Mouse (Mus musculus): ENCODE data around the gene Trp53bp2. TPM values are rescaled to one million over a fixed set of nuclear protein-coding genes. Genes with fewer than 3 reads are reported as not detected.

Gene Trp53bp2
- polyA plus RNA-seq, 1 experiment from 2014 or later = 42.5 TPM

GRCm38 (mm10) chr1:182489803-182490452 is 81.0 kb downstream of the Trp53bp2 start:
- ATAC-seq (replicated peaks; ENCODE audit: insufficient number of reproducible peaks, low FRiP score, low TSS enrichment, low read depth) = peak; percentile 91
- H3K27ac ChIP-seq (replicated peaks; ENCODE audit: low read depth, low read length) = no peak overlapping the region
- H3K4me2 ChIP-seq (ENCODE audit: low read depth, low read length) = peak overlapping the region; percentile 32
- whole genome bisulfite sequencing = 10% methylated on average over 21 of the region's 21 CpGs
- no peaks in the 10 kb centered on the region for H3K27me3 ChIP-seq (ENCODE audit: control insufficient read depth, insufficient read depth, low read length)
- no peaks in the 10 kb centered on the region for H3K4me1 ChIP-seq (ENCODE audit: control insufficient read depth, insufficient read depth, low read length)
- H3K36me3 ChIP-seq (replicated peaks; ENCODE audit: control insufficient read depth, insufficient read depth, low read depth, low read length) = peaks cover 4% of the 10 kb centered on the region
- DNase-seq (ENCODE audit: low spot score) = peak; percentile 91
- no peak overlapping the region for H3K4me3 ChIP-seq (ENCODE audit: low read depth, low read length)
- no peak overlapping the region for H3K9ac ChIP-seq (replicated peaks; ENCODE audit: low read length)
- H3K9me3 ChIP-seq (replicated peaks; ENCODE audit: control insufficient read depth, low read length) = no peaks in the 10 kb centered on the region

DNA sequence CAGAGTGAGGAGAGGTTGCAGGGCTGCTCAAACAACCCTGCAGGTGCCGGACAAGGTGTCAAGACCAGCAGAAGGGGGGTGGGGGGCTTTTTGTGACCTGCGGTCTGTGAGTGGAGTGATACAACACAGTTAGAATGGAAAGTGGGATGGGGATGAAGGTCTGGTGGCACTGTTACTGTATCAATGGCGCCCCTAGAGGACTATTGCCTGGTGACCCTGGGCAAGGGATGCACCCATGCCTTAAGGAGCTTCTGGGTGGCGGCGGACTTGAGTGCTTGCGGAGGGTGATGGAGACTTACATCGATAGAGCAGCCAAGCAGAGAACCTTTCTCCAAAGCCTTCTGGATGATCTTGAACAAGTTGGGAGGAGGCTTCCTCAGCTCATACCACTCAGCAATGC is 81.6 kb downstream of the Trp53bp2 start:
- ATAC-seq (replicated peaks; ENCODE audit: insufficient number of reproducible peaks, low FRiP score, low TSS enrichment, low read depth) (no peak), DNase-seq (ENCODE audit: low spot score) (no peak)
- no peaks in the 10 kb centered on the region for H3K27me3 ChIP-seq (ENCODE audit: control insufficient read depth, insufficient read depth, low read length)
- H3K4me2 ChIP-seq (ENCODE audit: low read depth, low read length) = no peak overlapping the region
- no peaks in the 10 kb centered on the region for H3K9me3 ChIP-seq (replicated peaks; ENCODE audit: control insufficient read depth, low read length)
- no peaks in the 10 kb centered on the region for H3K4me1 ChIP-seq (ENCODE audit: control insufficient read depth, insufficient read depth, low read length)
- no peak overlapping the region for H3K4me3 ChIP-seq (ENCODE audit: low read depth, low read length)
- WGBS = 85% methylated on average over 7 of the region's 7 CpGs
- no peak overlapping the region for H3K9ac ChIP-seq (replicated peaks; ENCODE audit: low read length)
- H3K36me3 ChIP-seq (replicated peaks; ENCODE audit: control insufficient read depth, insufficient read depth, low read depth, low read length) = peaks cover 4% of the 10 kb centered on the region
- H3K27ac ChIP-seq (replicated peaks; ENCODE audit: low read depth, low read length) = no peak overlapping the region

DNA sequence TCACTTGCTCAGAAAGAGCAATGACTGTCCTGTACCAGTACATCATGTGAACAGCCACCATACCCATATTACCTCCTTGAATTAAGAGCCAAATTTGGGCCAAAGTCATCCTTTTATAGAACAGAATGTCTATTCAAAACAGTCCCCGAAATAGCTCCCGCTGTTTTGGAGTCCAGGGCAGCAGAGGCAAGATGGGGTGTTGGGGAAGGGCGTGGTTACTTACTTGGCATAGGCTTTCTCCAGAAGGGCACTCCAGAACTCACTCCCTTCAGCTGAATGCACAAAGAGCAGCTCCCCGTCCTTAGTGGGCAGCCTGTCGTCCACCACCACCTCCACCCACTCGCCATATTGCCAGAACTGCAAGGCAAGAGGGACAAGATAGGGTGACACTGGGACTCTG is 82.9 kb downstream of the Trp53bp2 start:
- ATAC-seq (replicated peaks; ENCODE audit: insufficient number of reproducible peaks, low FRiP score, low TSS enrichment, low read depth) (no peak), DNase-seq (ENCODE audit: low spot score) (no peak)
- 87% methylated on average over 6 of the region's 6 CpGs for WGBS
- no peak overlapping the region for H3K4me2 ChIP-seq (ENCODE audit: low read depth, low read length)
- no peak overlapping the region for H3K4me3 ChIP-seq (ENCODE audit: low read depth, low read length)
- no peaks in the 10 kb centered on the region for H3K27me3 ChIP-seq (ENCODE audit: control insufficient read depth, insufficient read depth, low read length)
- no peaks in the 10 kb centered on the region for H3K4me1 ChIP-seq (ENCODE audit: control insufficient read depth, insufficient read depth, low read length)
- H3K27ac ChIP-seq (replicated peaks; ENCODE audit: low read depth, low read length) = no peak overlapping the region
- H3K9me3 ChIP-seq (replicated peaks; ENCODE audit: control insufficient read depth, low read length) = no peaks in the 10 kb centered on the region
- no peak overlapping the region for H3K9ac ChIP-seq (replicated peaks; ENCODE audit: low read length)
- 0 out of 2 replicates have a peak, but pooled peaks cover 2% of the 10 kb centered on the region for H3K36me3 ChIP-seq (replicated peaks; ENCODE audit: control insufficient read depth, insufficient read depth, low read depth, low read length)

DNA sequence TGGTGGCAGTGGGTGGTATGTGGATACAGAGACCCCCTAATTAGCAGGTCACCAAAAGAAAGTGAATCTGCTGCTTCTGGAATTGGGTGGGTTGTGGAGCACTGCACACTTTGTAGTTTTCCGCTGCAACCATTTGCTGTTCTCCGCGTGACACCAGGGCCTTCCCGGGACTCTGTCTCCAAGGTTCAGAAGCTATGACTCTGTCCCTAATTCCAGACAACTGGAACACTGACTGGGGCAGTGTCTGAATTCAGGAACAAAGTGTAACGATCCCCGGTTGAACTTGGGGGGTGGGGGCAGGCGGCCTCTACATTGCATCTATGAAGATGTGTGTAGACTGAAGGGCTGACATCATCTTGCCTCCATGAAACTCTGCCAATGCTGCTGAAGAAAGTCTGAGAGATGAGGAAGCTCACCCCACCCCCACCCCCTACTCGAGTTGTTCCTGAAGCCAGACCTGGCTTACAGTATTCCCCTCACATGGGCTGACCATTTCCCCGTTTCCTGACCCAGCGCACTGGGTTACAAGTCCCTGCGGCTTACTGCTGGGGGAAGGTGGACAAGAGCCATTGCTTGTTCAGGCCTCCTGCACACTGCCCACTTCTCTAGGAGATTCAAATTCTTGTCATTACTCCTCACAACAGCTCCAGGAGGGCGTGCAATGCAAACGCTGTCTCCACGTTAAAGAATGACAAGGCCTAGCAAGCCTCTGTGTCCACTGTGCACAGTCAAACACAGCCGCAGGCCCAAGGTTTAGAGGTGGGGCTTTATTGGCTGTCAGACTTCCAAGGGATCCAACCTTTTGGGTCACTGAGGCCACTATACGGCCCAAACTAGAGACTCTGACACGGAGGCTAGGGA is 85.5 kb downstream of the Trp53bp2 start:
- Histone ChIP-seq H3K9me3 (replicated peaks; ENCODE audit: control insufficient read depth, low read length) (no peaks in the 10 kb centered on the region), H3K27ac (replicated peaks; ENCODE audit: low read depth, low read length) (no peak overlapping the region), H3K4me1 (ENCODE audit: control insufficient read depth, insufficient read depth, low read length) (no peaks in the 10 kb centered on the region), H3K36me3 (replicated peaks; ENCODE audit: control insufficient read depth, insufficient read depth, low read depth, low read length) (no peaks in the 10 kb centered on the region), H3K4me3 (ENCODE audit: low read depth, low read length) (no peak overlapping the region), H3K4me2 (ENCODE audit: low read depth, low read length) (no peak overlapping the region), H3K27me3 (ENCODE audit: control insufficient read depth, insufficient read depth, low read length) (no peaks in the 10 kb centered on the region), H3K9ac (replicated peaks; ENCODE audit: low read length) (no peak overlapping the region)
- no peak for DNase-seq (ENCODE audit: low spot score)
- ATAC-seq (replicated peaks; ENCODE audit: insufficient number of reproducible peaks, low FRiP score, low TSS enrichment, low read depth) = no peak
- 75% methylated on average over 17 of the region's 17 CpGs for WGBS

DNA sequence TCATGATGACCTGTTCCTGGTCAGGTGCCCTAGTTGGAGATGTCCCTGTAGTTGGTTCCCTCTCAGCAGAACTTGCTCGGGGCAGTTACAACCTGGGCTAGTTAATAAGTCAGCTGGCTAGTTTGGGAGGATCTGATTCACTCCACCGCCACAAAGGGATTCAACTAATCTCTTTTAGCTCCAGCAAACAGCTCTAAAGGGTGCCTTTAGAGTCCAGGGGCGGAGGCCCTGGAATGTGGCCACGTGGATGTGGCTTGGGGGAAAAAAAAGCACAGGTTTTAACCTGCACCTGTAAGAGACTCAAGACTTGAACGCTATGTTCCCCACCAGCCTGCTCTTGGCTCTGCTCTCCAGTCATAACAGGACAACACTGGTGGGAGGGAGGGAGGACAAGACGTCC is 87.7 kb downstream of the Trp53bp2 start:
- no peaks in the 10 kb centered on the region for H3K4me1 ChIP-seq (ENCODE audit: control insufficient read depth, insufficient read depth, low read length)
- no peaks in the 10 kb centered on the region for H3K27me3 ChIP-seq (ENCODE audit: control insufficient read depth, insufficient read depth, low read length)
- no peaks in the 10 kb centered on the region for H3K9me3 ChIP-seq (replicated peaks; ENCODE audit: control insufficient read depth, low read length)
- H3K4me2 ChIP-seq (ENCODE audit: low read depth, low read length) = no peak overlapping the region
- peak; percentile 17 for DNase-seq (ENCODE audit: low spot score)
- WGBS = 50% methylated on average over 6 of the region's 6 CpGs
- H3K9ac ChIP-seq (replicated peaks; ENCODE audit: low read length) = no peak overlapping the region
- no peaks in the 10 kb centered on the region for H3K36me3 ChIP-seq (replicated peaks; ENCODE audit: control insufficient read depth, insufficient read depth, low read depth, low read length)
- no peak overlapping the region for H3K4me3 ChIP-seq (ENCODE audit: low read depth, low read length)
- no peak overlapping the region for H3K27ac ChIP-seq (replicated peaks; ENCODE audit: low read depth, low read length)
- no peak for ATAC-seq (replicated peaks; ENCODE audit: insufficient number of reproducible peaks, low FRiP score, low TSS enrichment, low read depth)

DNA sequence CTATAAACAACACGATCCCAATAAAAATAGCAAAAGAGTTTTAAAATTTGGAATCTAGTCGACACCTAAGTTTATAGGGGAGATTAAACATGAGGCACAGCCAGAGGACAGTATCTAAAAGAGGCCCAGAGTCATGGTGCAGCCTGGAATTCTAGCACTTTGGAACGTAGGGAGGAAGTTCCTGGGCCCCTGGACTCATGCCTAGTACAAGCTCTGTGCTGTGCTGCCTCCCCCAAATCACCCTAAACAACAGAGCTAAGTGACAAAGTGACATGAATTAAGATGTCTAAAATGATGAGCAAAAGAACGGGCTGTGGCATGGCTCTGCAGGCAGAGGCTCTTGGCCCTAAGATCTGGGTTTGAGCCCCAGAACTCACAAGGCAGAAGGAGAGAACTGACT is 88.8 kb downstream of the Trp53bp2 start:
- Histone ChIP-seq H3K36me3 (replicated peaks; ENCODE audit: control insufficient read depth, insufficient read depth, low read depth, low read length) (no peaks in the 10 kb centered on the region), H3K4me1 (ENCODE audit: control insufficient read depth, insufficient read depth, low read length) (no peaks in the 10 kb centered on the region), H3K9ac (replicated peaks; ENCODE audit: low read length) (no peak overlapping the region), H3K4me3 (ENCODE audit: low read depth, low read length) (no peak overlapping the region), H3K9me3 (replicated peaks; ENCODE audit: control insufficient read depth, low read length) (no peaks in the 10 kb centered on the region), H3K27me3 (ENCODE audit: control insufficient read depth, insufficient read depth, low read length) (no peaks in the 10 kb centered on the region), H3K4me2 (ENCODE audit: low read depth, low read length) (no peak overlapping the region), H3K27ac (replicated peaks; ENCODE audit: low read depth, low read length) (no peak overlapping the region)
- 65% methylated on average over 4 of the region's 4 CpGs for WGBS
- DNase-seq (ENCODE audit: low spot score) (no peak), ATAC-seq (replicated peaks; ENCODE audit: insufficient number of reproducible peaks, low FRiP score, low TSS enrichment, low read depth) (no peak)

DNA sequence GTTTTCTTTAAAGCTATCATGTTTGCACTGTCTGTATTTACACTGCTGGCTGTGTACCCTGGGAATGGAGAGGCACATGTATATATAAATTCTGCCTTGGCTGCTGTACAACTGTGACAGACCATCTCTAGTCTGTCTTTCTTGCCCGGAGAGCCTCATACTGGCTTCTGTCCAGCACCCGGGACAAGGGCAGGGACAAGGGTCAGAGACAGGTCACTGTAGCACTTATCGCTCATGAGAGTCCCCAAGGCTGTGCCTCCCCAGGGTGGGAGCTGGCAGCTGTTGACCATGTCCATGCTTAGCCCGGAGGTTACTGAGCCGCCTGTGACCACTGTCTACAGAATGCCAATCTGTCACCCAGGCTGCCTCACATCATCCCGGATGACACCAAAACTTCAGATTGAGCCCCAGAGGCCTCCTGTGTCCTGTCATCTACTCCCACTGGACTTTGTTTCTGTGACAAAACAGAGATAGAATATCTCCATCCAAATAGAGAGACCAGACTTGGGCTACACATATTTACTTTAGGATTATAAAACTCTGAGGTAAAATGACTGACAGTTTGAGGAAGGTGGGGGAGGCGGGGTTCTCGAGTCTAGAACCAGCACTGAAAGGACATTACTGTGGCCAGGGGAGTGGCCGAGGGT is 90.6 kb downstream of the Trp53bp2 start:
- Histone ChIP-seq H3K27ac (replicated peaks; ENCODE audit: low read depth, low read length) (no peak overlapping the region), H3K36me3 (replicated peaks; ENCODE audit: control insufficient read depth, insufficient read depth, low read depth, low read length) (no peaks in the 10 kb centered on the region), H3K4me2 (ENCODE audit: low read depth, low read length) (no peak overlapping the region), H3K4me3 (ENCODE audit: low read depth, low read length) (no peak overlapping the region), H3K9me3 (replicated peaks; ENCODE audit: control insufficient read depth, low read length) (no peaks in the 10 kb centered on the region), H3K4me1 (ENCODE audit: control insufficient read depth, insufficient read depth, low read length) (peaks cover 4% of the 10 kb centered on the region), H3K9ac (replicated peaks; ENCODE audit: low read length) (no peak overlapping the region), H3K27me3 (ENCODE audit: control insufficient read depth, insufficient read depth, low read length) (no peaks in the 10 kb centered on the region)
- DNase-seq (ENCODE audit: low spot score) (no peak), ATAC-seq (replicated peaks; ENCODE audit: insufficient number of reproducible peaks, low FRiP score, low TSS enrichment, low read depth) (no peak)
- WGBS = 78% methylated on average over 9 of the region's 9 CpGs

DNA sequence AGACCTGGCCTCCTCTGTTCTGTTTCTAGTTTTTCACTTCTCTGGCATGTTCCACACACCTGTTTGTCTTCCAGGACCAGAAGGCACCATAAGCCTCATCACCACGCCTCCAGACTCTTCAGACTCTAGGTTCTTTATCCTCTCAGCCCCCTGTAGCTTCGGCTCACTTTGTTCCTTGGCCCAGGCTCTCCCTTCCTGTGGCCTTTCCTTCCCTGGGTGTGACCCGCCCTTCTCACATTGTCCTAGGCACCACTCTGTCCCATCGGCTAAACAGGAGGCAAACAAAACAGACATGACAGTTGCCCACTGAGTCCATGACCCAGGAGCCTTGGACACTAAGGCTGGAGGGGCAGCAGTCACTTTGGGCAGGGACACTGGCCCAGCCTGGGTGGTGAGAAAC is 91.3 kb downstream of the Trp53bp2 start:
- WGBS = 66% methylated on average over 4 of the region's 4 CpGs
- Histone ChIP-seq H3K4me1 (ENCODE audit: control insufficient read depth, insufficient read depth, low read length) (peaks cover 5% of the 10 kb centered on the region), H3K27ac (replicated peaks; ENCODE audit: low read depth, low read length) (no peak overlapping the region), H3K4me2 (ENCODE audit: low read depth, low read length) (no peak overlapping the region), H3K27me3 (ENCODE audit: control insufficient read depth, insufficient read depth, low read length) (no peaks in the 10 kb centered on the region), H3K4me3 (ENCODE audit: low read depth, low read length) (no peak overlapping the region), H3K9me3 (replicated peaks; ENCODE audit: control insufficient read depth, low read length) (no peaks in the 10 kb centered on the region), H3K9ac (replicated peaks; ENCODE audit: low read length) (no peak overlapping the region), H3K36me3 (replicated peaks; ENCODE audit: control insufficient read depth, insufficient read depth, low read depth, low read length) (no peaks in the 10 kb centered on the region)
- no peak for ATAC-seq (replicated peaks; ENCODE audit: insufficient number of reproducible peaks, low FRiP score, low TSS enrichment, low read depth)
- DNase-seq (ENCODE audit: low spot score) = no peak

All from embryonic facial prominence, embryonic 11.5 days (tissue).